Mouse (Mus musculus) lung, embryonic 14.5 days (tissue): Measurements from ENCODE around the gene Reps2. TPM values are rescaled to one million over a fixed set of nuclear protein-coding genes. Genes with fewer than 3 reads are reported as not detected.

Experiments used
- ATAC-seq: fragments of 200-750 bp; cut with Nextera tagmentation; 2 replicates; pipeline ENCODE4 v1.8.0; 2017; ENCODE audit warnings: mild to moderate bottlenecking, moderate TSS enrichment, moderate library complexity; ENCODE audit not compliant: insufficient read depth
- DNase-seq: peaks from one replicate; pipeline ENCODE4 v3.0.0-alpha.2; 2015
- H3K27ac ChIP-seq: fragments of 300-500 bp; sonication (generic); 2 replicates; pipeline ENCODE4 v1.5.1; 2014; ENCODE audit warnings: low read depth, mild to moderate bottlenecking, moderate library complexity
- H3K27me3 ChIP-seq: fragments of 300-500 bp; sonication (generic); 2 replicates; pipeline ENCODE4 v1.6.1; 2014; ENCODE audit warnings: low read length, control low read depth; ENCODE audit not compliant: insufficient read depth
- H3K36me3 ChIP-seq: fragments of 300-500 bp; sonication (generic); 2 replicates; pipeline ENCODE4 v1.6.1; 2014; ENCODE audit warnings: control low read depth; ENCODE audit not compliant: insufficient read depth
- H3K4me1 ChIP-seq: fragments of 300-500 bp; sonication (generic); 2 replicates; pipeline ENCODE4 v1.6.1; 2014; ENCODE audit warnings: antibody characterized with exemption, control low read depth; ENCODE audit not compliant: insufficient read depth
- H3K4me2 ChIP-seq: fragments of 300-500 bp; sonication (generic); 2 replicates; pipeline ENCODE4 v1.6.1; 2014; ENCODE audit warnings: mild to moderate bottlenecking
- H3K4me3 ChIP-seq: fragments of 300-500 bp; sonication (generic); 2 replicates; pipeline ENCODE4 v1.5.1; 2014; ENCODE audit warnings: low read depth, low read length
- H3K9ac ChIP-seq: fragments of 300-500 bp; sonication (generic); 2 replicates; pipeline ENCODE4 v1.6.1; 2014
- H3K9me3 ChIP-seq: fragments of 300-500 bp; sonication (generic); 2 replicates; pipeline ENCODE4 v1.6.1; 2016; ENCODE audit warnings: low read depth, low read length, control low read depth
- CTCF ChIP-seq: IDR thresholded peaks from 2 replicates; pipeline ENCODE4 v1.5.1; 2016; ENCODE audit warnings: antibody characterized with exemption, low read depth
- WGBS: fragments of 180-500 bp; shearing (Covaris S2); extraction: QIAGEN DNeasy Blood & Tissue Kit; methylation state at CpG from one replicate; pipeline ENCODE4 v1.1.7; 2014; 5-methylcytosine and 5-hydroxymethylcytosine counted together
- polyA plus RNA-seq: library from polyadenylated mRNA; unstranded; fragments of >200 nt; fragmentation: Nextera tagmentation; extraction: Ambion mirVana; gene quantifications from 2 replicates; pipeline ENCODE4 v1.2.1, GENCODE M21; 2014

Reps2 gene
- polyA plus RNA-seq, 1 experiment from 2014 or later = 0.83 TPM

DNA sequence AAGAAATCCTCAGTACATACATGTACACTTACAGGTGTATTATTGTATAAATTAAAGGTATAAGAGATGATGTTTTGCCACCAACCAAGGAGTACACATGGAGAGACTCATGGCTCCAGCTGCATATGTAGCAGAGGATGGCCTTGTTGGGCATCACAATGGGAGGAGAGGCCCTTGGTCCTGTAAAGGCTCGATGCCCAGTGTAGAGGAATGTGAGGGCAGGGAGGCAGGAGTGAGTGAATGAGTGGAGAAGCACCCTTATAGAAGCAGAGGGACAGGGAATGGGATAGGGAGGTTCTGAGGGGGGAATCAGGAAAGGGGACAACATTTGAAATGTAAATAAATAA, 21.4 kb downstream of the Reps2 start:
- no peaks in the 10 kb centered on the region for H3K9me3 ChIP-seq
- no peaks in the 10 kb centered on the region for H3K27me3 ChIP-seq
- TF ChIP-seq CTCF = no peak
- 61% methylated on average over 1 of the region's 1 CpGs for WGBS
- H3K9ac ChIP-seq = no peak overlapping the region
- H3K36me3 ChIP-seq = no peaks in the 10 kb centered on the region
- H3K4me1 ChIP-seq = no peaks in the 10 kb centered on the region
- DNase-seq = no peak
- no peak overlapping the region for H3K4me2 ChIP-seq
- H3K27ac ChIP-seq = no peak overlapping the region
- ATAC-seq = no peak
- no peak overlapping the region for H3K4me3 ChIP-seq

DNA sequence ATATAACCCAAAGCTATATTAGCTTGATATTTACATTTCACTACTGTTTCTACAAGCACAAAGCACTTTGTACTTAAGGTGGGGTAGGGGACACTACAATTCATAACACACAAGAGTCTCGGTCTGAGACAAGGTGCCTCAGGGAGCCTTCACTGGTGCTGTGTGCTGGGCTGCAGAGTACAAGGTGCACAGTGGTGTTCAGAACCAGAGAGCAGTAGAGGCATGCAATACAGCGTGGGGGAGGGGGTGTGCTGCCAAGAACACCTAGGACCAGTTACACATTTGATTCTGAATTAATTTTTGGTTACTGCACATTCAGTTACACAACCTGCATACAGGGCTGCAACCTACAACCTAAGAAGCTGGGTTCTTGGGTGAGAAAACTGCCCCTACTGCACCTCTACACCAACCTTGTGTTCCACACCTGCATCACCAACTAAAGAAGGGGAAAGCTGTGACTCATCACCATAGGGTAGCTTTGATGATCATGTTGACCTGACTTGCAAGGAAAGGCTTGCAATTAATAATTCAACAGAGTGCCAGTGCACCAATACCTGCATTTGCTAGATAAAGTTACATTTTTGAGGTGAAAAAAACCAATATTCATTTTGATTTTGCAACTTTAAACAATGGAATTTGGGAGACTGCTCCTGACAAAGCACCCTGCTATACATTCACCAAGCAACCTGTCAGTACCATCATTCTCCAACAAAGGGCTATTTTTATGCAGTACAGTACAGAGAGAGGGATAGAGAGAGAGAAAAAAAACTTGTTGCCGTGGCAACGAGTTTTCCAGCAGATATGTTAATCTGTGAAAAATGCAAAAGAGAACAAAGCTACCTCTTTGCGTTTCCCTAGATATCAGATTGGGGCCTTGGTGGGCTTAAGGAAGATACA, 22.0 kb downstream of the Reps2 start:
- Histone ChIP-seq H3K4me3 (no peak overlapping the region), H3K27ac (no peak overlapping the region), H3K9ac (no peak overlapping the region), H3K4me2 (no peak overlapping the region), H3K36me3 (no peaks in the 10 kb centered on the region), H3K9me3 (no peaks in the 10 kb centered on the region), H3K27me3 (no peaks in the 10 kb centered on the region), H3K4me1 (no peaks in the 10 kb centered on the region)
- 73% methylated on average over 5 of the region's 5 CpGs for WGBS
- peak; percentile 6 for DNase-seq
- ATAC-seq = no peak
- no peak for TF ChIP-seq CTCF

DNA sequence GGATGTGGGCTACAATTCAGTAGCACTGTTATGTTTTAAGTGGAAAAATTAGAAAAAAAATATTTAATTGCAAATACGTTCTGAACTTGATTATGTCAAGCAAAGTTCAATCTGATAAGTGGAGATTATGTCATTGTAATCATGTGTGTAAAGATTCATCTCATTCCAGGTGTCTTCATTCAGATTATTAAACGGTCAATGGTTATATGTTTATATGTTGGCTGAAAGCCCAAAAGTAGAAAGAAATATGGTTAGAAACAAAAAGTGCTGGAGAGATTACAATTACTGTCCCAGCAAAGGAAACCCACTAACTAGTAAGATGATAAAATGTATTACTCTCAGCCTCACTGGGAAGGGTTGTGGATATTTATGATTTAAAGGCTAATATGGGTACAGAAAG, 23.7 kb downstream of the Reps2 start:
- Histone ChIP-seq H3K27me3 (no peaks in the 10 kb centered on the region), H3K36me3 (no peaks in the 10 kb centered on the region), H3K4me3 (no peak overlapping the region), H3K4me2 (no peak overlapping the region), H3K9me3 (no peaks in the 10 kb centered on the region), H3K4me1 (no peaks in the 10 kb centered on the region), H3K27ac (no peak overlapping the region), H3K9ac (no peak overlapping the region)
- no peak for TF ChIP-seq CTCF
- DNase-seq = peak; percentile 22
- WGBS = 32% methylated on average over 2 of the region's 2 CpGs
- no peak for ATAC-seq

DNA sequence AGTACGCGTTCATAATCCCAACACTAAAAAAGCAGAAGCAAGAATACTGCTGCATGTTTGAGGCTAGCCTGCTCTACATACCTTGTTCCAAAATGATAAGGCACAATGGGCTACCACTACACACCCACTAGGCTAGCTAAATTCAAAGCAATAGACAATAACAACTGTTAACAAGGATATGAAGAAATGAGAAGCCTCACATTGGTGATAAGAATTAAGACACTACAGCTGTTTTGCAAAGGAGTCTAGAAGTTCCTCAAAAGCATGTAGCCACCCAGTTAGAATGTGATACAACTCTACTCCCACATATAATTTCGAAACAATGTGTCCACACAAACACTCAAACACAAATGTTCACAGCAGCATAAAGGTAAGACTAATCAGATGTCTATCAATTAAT, 24.9 kb downstream of the Reps2 start:
- no peak for TF ChIP-seq CTCF
- 88% methylated on average over 3 of the region's 3 CpGs for WGBS
- ATAC-seq = no peak
- Histone ChIP-seq H3K4me2 (no peak overlapping the region), H3K9ac (no peak overlapping the region), H3K4me1 (no peaks in the 10 kb centered on the region), H3K9me3 (no peaks in the 10 kb centered on the region), H3K4me3 (no peak overlapping the region), H3K27me3 (no peaks in the 10 kb centered on the region), H3K36me3 (no peaks in the 10 kb centered on the region), H3K27ac (no peak overlapping the region)
- DNase-seq = no peak

DNA sequence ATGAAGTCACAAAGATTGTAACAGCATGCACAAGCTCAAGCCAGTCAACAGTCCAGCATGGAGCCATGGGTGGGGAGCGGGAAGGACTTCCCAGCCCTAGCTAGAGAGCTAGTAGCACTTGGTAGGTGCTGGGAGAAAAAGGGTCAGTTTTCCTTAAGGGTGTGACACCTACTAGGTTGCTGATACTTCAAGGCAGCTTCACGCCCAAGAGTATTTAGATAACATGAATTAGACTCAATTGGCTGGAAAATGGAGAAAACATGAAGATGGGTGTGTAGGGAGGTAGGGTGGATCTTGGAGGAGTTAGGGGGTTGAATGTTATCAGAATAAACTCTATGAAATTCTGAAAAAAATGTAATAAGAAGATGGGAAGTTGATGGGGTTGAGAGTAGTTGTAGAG, 37.3 kb downstream of the Reps2 start:
- WGBS = 78% methylated on average over 2 of the region's 2 CpGs
- H3K36me3 ChIP-seq = no peaks in the 10 kb centered on the region
- no peak for TF ChIP-seq CTCF
- no peaks in the 10 kb centered on the region for H3K4me1 ChIP-seq
- no peak overlapping the region for H3K4me3 ChIP-seq
- H3K27me3 ChIP-seq = no peaks in the 10 kb centered on the region
- ATAC-seq (no peak), DNase-seq (no peak)
- H3K9ac ChIP-seq = no peak overlapping the region
- H3K27ac ChIP-seq = no peak overlapping the region
- H3K9me3 ChIP-seq = no peaks in the 10 kb centered on the region
- H3K4me2 ChIP-seq = no peak overlapping the region

DNA sequence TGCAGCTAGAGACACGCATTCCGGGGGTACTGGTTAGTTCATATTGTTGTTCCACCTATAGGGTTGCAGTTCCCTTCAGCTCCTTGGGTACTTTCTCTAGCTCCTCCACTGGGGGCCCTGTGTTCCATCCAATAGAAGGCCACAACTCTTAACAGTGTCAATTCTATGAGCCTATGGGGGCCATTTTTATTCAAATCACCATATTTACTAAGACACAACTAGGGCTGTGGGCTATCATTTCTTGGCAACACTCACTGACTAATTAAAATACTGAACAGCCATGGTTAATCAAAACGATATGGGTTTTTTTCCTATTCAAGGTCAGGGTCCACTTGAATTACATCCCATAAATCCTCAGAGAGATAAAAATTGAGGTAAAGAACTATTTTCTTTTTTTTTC, 43.8 kb downstream of the Reps2 start:
- Histone ChIP-seq H3K4me3 (no peak overlapping the region), H3K9me3 (no peaks in the 10 kb centered on the region), H3K4me1 (no peaks in the 10 kb centered on the region), H3K36me3 (no peaks in the 10 kb centered on the region), H3K9ac (no peak overlapping the region), H3K27ac (no peak overlapping the region), H3K27me3 (no peaks in the 10 kb centered on the region), H3K4me2 (no peak overlapping the region)
- ATAC-seq = no peak
- no peak for DNase-seq
- TF ChIP-seq CTCF = no peak
- 85% methylated on average over 3 of the region's 3 CpGs for WGBS

DNA sequence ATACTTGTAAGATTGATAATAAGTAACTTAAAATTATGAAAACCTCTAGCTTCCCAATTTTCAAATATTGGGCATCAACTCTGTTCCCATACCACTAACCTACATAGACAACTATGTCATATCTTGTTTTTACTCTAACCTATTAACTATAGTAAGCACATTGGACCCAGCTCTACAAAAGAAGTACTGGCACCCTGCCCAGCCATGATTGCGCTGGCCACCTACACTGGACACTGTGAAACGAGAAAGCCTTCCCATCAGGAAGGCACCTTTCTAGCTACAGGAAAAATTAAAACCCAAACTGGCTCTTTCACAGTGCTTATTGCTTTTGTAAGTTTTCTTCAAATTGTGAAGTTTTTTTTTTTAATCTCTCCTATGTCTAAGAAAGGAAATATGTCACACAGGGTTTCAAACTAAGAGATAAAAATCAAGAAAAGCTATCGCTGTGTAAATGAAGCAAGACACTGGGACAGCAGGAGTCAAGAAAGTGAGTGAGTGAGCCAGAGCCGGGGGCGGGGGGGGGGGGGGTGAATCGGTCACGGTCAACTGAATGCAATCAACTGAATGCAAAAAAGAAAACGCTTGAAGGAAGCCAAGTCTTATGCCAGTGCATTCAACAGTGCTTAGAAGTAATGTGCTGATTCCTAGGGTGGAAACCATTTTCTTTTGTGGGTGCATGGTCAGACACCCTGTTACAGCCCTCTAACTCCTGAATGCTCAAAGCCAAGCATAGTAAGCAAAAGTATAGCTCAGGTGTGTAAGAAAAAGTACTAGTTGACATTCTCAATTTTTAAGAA, 52.2 kb downstream of the Reps2 start:
- no peaks in the 10 kb centered on the region for H3K36me3 ChIP-seq
- H3K4me3 ChIP-seq = no peak overlapping the region
- WGBS = 57% methylated on average over 8 of the region's 8 CpGs
- H3K4me2 ChIP-seq = no peak overlapping the region
- no peaks in the 10 kb centered on the region for H3K27me3 ChIP-seq
- no peak for ATAC-seq
- TF ChIP-seq CTCF = no peak
- H3K27ac ChIP-seq = no peak overlapping the region
- no peaks in the 10 kb centered on the region for H3K4me1 ChIP-seq
- peak; percentile 9 for DNase-seq
- no peaks in the 10 kb centered on the region for H3K9me3 ChIP-seq
- no peak overlapping the region for H3K9ac ChIP-seq
